Mouse (Mus musculus) granulocyte monocyte progenitor cell, adult 5-6 weeks (primary cell): ENCODE results near the gene Srcin1. TPM values are rescaled to one million over a fixed set of nuclear protein-coding genes. Genes with fewer than 3 reads are reported as not detected.
A peak's percentile ranks its signal among the peaks of the same experiment; 100 is the strongest.

Experiments
- ATAC-seq: replicated peaks from 2 replicates; pipeline ENCODE4 v1.8.0; 2016; ENCODE audit warnings: mild to moderate bottlenecking, moderate TSS enrichment, inconsistent platforms; ENCODE audit not compliant: poor library complexity, severe bottlenecking
- total RNA-seq, 2 experiments: library from RNA; stranded (forward) in 1 of 2; stranded (reverse) in 1 of 2; fragments of 200-712, 200-1000 nt in 1 of 2; fragments of >200 nt in 1 of 2; fragmentation: Nextera tagmentation in 1 of 2; gene quantifications; 2 replicates each; pipeline ENCODE4 v1.2.3; 2014 to 2017

The Srcin1 gene
- total RNA-seq, 2 experiments from 2014 or later: not detected

- ATAC-seq: no peak
Observed at GRCm38 (mm10) chr11:97477431-97477830, 98.6 kb downstream of the Srcin1 start.

- peak; percentile 55 for ATAC-seq
Observed at GRCm38 (mm10) chr11:97476334-97477095, 99.5 kb downstream of the Srcin1 start.

- ATAC-seq: no peak
Observed at GRCm38 (mm10) chr11:97471276-97471675, 104.7 kb downstream of the Srcin1 start.

- ATAC-seq: no peak
Observed at GRCm38 (mm10) chr11:97469828-97470227, 106.2 kb downstream of the Srcin1 start.

- peak; percentile 83 for ATAC-seq
Observed at GRCm38 (mm10) chr11:97468639-97469287, 107.2 kb downstream of the Srcin1 start.

- ATAC-seq: no peak
Observed at GRCm38 (mm10) chr11:97466444-97467160, 109.4 kb downstream of the Srcin1 start.

- ATAC-seq: no peak
Observed at GRCm38 (mm10) chr11:97465957-97466356, 110.0 kb downstream of the Srcin1 start.

- ATAC-seq: no peak
Observed at GRCm38 (mm10) chr11:97463991-97464390, 112.0 kb downstream of the Srcin1 start.

- ATAC-seq: no peak
Observed at GRCm38 (mm10) chr11:97463166-97463565, 112.8 kb downstream of the Srcin1 start.

GRCm38 (mm10) chr11:97462538-97462937 is 113.4 kb downstream of the Srcin1 start:
- ATAC-seq: no peak

- ATAC-seq: no peak
Observed at GRCm38 (mm10) chr11:97461307-97461820, 114.6 kb downstream of the Srcin1 start.

Other genes with a start within 250 kb of the Srcin1 start
- 0.71 TPM in 1 of 2 replicates, not detected in the other for gene Gpr179, start 224.1 kb downstream of the Srcin1 start, total RNA-seq (2014; fragmentation: Nextera tagmentation)
- 0.10 and 0.17 TPM in 2 replicates for gene Gpr179, start 224.1 kb downstream of the Srcin1 start, total RNA-seq (2017)
- 5.5 and 6.3 TPM in 2 replicates for gene Socs7, start 213.6 kb downstream of the Srcin1 start, total RNA-seq (2014; fragmentation: Nextera tagmentation)
- gene Socs7, start 213.6 kb downstream of the Srcin1 start, total RNA-seq (2017): 7.9 and 9.5 TPM in 2 replicates
- 9.7 and 13.0 TPM in 2 replicates for gene Arhgap23, start 160.7 kb downstream of the Srcin1 start, total RNA-seq (2014; fragmentation: Nextera tagmentation)
- 3.4 and 4.0 TPM in 2 replicates for gene Arhgap23, start 160.7 kb downstream of the Srcin1 start, total RNA-seq (2017)
- gene 4933428G20Rik, start 75.8 kb downstream of the Srcin1 start, total RNA-seq (2014; fragmentation: Nextera tagmentation): not detected in 2 replicates
- gene 4933428G20Rik, start 75.8 kb downstream of the Srcin1 start, total RNA-seq (2017): 0.22 TPM in 1 of 2 replicates, not detected in the other
- gene Epop, start 53.5 kb upstream of the Srcin1 start, total RNA-seq (2014; fragmentation: Nextera tagmentation): 7.5 and 8.1 TPM in 2 replicates
- gene Epop, start 53.5 kb upstream of the Srcin1 start, total RNA-seq (2017): 1.6 and 2.5 TPM in 2 replicates
- 5.7 and 8.5 TPM in 2 replicates for gene Mllt6, start 87.2 kb upstream of the Srcin1 start, total RNA-seq (2014; fragmentation: Nextera tagmentation)
- 4.9 and 6.5 TPM in 2 replicates for gene Mllt6, start 87.2 kb upstream of the Srcin1 start, total RNA-seq (2017)
- gene Cisd3, start 109.6 kb upstream of the Srcin1 start, total RNA-seq (2014; fragmentation: Nextera tagmentation): 48.1 and 62.9 TPM in 2 replicates
- gene Cisd3, start 109.6 kb upstream of the Srcin1 start, total RNA-seq (2017): 0.82 and 6.5 TPM in 2 replicates
- 6.3 and 14.3 TPM in 2 replicates for gene Pcgf2, start 124.3 kb upstream of the Srcin1 start, total RNA-seq (2014; fragmentation: Nextera tagmentation)
- 1.8 and 2.8 TPM in 2 replicates for gene Pcgf2, start 124.3 kb upstream of the Srcin1 start, total RNA-seq (2017)
- 181 and 283 TPM in 2 replicates for gene Psmb3, start 127.2 kb upstream of the Srcin1 start, total RNA-seq (2014; fragmentation: Nextera tagmentation)
- 168 and 196 TPM in 2 replicates for gene Psmb3, start 127.2 kb upstream of the Srcin1 start, total RNA-seq (2017)
- gene Pip4k2b, start 168.5 kb upstream of the Srcin1 start, total RNA-seq (2014; fragmentation: Nextera tagmentation): 23.4 and 28.1 TPM in 2 replicates
- gene Pip4k2b, start 168.5 kb upstream of the Srcin1 start, total RNA-seq (2017): 16.6 and 20.8 TPM in 2 replicates
- gene Cwc25, start 190.4 kb upstream of the Srcin1 start, total RNA-seq (2014; fragmentation: Nextera tagmentation): 9.0 and 13.0 TPM in 2 replicates
- gene Cwc25, start 190.4 kb upstream of the Srcin1 start, total RNA-seq (2017): 16.3 and 18.9 TPM in 2 replicates
- gene 1700001P01Rik, start 199.7 kb upstream of the Srcin1 start, total RNA-seq (2014; fragmentation: Nextera tagmentation): not detected in 2 replicates
- not detected in 2 replicates for gene 1700001P01Rik, start 199.7 kb upstream of the Srcin1 start, total RNA-seq (2017)
- gene Rpl23, start 206.3 kb upstream of the Srcin1 start, total RNA-seq (2014; fragmentation: Nextera tagmentation): 2,177 and 2,335 TPM in 2 replicates
- gene Rpl23, start 206.3 kb upstream of the Srcin1 start, total RNA-seq (2017): 2,263 and 3,329 TPM in 2 replicates
- gene Lasp1, start 222.8 kb upstream of the Srcin1 start, total RNA-seq (2014; fragmentation: Nextera tagmentation): 60.5 and 60.7 TPM in 2 replicates
- 92.5 and 124 TPM in 2 replicates for gene Lasp1, start 222.8 kb upstream of the Srcin1 start, total RNA-seq (2017)